Mouse (Mus musculus) kidney, postnatal 36 days (tissue): ENCODE data around the gene Faf1.

Source experiments
- DNase-seq, 2 experiments: peaks; one replicate each; pipeline ENCODE4 v3.0.0; 2021 to 2022; ENCODE audit warnings: mixed read lengths in 2 of 2

Gene Faf1

DNA sequence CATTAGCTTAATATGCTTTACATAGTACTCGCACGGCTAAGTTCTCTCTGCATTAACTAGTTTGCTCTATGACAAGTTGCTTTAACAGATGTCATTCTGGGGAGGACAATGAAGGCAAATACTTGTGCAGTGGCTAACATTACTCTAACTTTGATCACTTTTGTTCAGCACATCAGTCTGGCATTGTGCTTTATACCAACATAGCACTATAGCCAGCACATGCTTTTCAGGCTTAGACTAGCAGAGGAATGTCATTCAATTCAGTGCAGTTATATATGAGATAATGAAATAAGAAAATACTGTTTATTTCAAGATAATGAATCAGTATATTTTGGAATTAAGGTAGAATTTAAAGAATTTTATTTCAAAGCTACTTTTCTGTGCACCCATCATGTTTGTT is 115.9 kb downstream of the Faf1 start:
- DNase-seq: no peak

GRCm38 (mm10) chr4:109793072-109793471 is 116.7 kb downstream of the Faf1 start:
- no peak for DNase-seq

- DNase-seq: no peak
These were observed 121.3 kb downstream of the Faf1 start for GRCm38 (mm10) chr4:109797511-109798182.

DNA sequence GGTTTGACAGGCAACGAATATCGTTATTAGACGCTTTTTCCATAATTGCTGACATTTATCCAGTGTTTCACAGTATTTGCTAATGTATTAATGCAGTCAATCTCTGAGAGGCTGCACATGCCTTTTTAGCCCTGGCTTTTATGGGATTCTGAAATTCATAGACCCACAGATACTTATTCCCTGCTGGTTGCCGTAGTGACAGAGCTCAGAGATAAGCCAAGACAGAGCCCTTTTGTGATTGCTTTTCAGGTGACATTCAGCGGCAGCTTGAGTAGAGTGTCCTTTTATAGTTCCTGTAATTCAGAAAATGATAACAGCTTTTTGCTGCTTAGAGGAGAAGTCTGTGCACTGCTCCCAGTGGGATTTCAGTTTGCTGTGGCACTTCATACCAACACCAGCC is 130.0 kb downstream of the Faf1 start:
- no peak for DNase-seq

DNA sequence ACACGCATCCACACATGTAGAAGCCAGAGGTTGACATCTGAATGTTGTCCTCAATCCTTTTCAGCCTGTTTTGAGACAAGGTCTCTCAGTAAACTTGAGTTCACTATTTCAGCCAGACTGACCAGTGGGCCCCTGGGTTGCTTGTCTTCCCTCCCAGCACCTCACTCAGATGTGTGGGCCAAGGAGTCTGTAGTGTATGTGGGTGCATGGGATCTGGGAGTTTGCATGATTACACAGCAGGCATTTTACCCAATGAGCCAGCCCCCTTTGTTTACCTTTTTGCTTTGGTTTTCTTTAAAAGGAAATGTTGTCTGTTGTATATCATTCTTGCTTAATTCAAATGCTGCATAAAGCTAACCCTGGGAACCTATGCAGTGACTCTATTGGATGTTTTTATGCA is 138.8 kb downstream of the Faf1 start:
- DNase-seq: no peak

- DNase-seq: no peak
These were observed 139.2 kb downstream of the Faf1 start for GRCm38 (mm10) chr4:109815592-109815991.

- DNase-seq: no peak
These were observed 143.1 kb downstream of the Faf1 start for GRCm38 (mm10) chr4:109819455-109819854.

GRCm38 (mm10) chr4:109829800-109830199 is 153.4 kb downstream of the Faf1 start:
- DNase-seq: no peak

DNA sequence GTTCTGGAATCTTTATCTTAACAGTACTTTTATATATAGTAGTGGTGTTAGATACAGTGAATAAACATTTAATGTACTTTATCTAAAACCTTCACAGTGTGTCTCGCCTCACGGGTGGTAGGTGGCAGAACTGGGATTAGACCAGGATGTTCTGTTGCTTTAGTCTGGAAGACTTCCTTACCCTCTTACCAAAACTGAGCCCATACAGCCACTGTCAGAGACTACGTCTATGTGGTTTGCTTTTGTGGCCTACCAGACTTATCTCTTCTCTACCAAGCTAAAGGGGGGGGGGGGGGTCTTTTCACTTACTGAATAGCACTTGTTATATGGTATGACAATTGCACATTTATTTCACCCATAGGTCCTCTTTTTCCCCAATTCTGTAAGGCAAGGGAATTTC is 181.5 kb downstream of the Faf1 start:
- DNase-seq: no peak

GRCm38 (mm10) chr4:109858571-109859392 is 182.4 kb downstream of the Faf1 start:
- DNase-seq: no peak

- no peak for DNase-seq
These were observed 183.0 kb downstream of the Faf1 start for GRCm38 (mm10) chr4:109859401-109859800.

DNA sequence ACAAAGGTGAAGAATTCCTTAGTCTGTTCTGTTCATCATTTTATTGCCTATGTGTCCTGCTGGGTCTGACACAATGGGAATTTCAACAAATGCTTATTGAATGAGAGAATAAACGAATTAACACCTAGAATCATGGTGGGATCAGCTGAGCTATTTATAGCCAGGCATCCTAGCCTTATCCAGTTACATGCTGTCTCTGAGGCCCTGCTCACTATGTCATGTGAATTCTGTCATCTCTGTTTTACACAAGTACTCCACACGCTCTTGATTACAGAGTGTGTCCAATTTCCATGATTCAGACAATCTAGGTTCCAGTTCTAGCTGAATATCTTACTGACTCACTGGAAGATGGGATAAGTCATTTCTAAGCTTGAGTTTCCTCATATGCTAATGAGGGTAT is 183.9 kb downstream of the Faf1 start:
- no peak for DNase-seq

- DNase-seq: no peak
These were observed 185.9 kb downstream of the Faf1 start for GRCm38 (mm10) chr4:109862271-109862670.

DNA sequence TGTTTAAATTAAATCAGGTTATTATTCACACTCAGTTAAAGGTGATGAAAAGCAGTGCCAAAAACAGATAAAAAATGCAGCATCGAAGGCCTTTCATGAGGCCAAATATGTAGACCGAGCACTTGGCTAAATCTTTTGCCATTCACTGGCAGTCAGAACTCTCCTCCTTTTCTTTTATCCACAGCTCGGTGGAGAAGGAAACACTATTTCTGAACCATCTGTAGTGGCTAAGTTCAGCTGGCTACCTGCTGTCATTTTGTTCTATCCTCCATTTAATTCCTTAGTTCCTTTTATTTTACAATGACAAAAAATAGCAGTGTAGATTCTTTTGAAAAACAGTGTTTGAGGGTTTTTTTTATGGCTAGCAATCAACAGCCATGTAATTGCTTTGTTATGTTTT is 186.6 kb downstream of the Faf1 start:
- DNase-seq: no peak

DNA sequence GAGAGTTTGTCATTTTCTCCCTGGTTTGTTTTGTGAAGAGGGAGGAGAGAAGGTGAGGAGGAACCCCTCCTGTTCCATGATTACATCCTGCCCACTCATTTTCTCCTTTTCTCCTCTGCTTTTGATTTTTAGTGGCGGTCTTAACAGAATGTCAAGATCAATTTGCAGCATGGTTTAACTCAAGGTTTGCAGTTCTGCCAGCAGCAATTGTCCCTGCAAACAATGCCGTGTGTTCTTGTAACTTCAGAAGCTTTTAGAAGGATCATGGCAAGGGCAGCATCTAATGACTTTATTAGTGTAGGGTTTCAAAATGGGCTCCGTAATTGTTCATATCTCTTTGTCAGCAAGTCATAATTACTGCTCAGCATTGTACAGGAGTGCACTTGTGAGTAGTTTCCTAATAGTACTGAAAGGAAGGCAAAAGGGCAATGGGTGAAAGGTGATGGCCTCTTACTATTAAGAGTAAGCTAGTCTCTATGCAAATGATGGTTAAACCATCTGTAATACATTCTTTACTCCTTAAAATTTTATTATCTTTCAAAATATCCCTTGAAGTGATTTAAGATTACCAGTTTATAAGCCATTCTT is 192.6 kb downstream of the Faf1 start:
- DNase-seq: peak in 1 of 2 experiments; percentile 22

- DNase-seq: no peak
These were observed 207.9 kb downstream of the Faf1 start for GRCm38 (mm10) chr4:109884333-109884732.

- no peak for DNase-seq
These were observed 211.5 kb downstream of the Faf1 start for GRCm38 (mm10) chr4:109887856-109888357.

DNA sequence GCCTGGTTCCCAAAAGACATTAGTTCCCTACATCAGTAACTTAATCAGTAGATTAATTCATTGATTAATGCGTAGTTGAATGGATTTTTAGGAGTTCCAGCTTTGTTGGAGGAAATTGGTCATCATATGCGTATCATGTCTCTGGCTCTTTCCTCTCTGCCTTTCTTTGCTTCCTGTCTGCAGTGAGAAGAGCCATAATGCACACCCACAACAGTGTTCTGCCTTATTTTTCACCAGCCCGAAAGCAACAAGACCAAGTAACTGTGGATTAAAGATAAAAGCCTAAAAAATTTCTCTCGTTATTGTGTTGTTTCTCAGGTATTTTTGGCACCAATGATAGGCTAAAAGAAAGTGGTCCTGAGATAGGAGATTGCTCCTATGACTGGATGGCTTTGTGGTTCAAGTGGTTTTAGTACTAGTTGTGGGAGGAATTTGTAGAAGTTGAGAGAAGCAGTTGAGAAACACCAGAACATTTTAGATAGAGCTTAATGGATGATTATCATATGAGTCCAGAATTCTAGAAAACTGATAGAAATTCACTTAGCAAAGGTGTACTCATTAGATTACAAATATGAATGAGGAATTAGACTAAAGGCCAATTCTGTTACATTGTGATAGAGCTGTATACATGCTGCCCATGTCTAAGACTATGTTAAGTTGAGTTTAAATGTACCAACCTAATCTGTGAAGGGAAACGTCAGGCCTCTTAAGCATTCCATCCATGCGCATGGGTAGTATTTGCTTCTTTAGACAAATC is 221.6 kb downstream of the Faf1 start:
- no peak for DNase-seq

DNA sequence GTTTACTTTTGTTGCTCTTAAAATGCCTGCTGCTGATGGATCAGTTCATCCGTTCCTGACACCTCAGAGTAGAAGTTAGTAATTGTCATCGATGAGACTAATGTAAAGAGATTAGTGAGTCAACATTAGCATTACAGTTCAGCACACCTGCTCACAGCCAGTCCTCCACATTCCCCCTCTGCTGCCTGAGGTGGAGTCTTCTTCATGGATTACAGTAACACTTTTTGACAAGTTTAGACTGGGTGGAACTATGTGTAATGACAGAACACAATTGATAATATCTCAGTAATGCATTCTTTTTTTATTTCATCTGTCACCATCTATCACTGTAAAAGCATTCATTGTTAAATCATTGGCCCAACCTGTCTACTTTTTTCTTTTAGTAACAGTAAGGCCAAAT is 224.7 kb downstream of the Faf1 start:
- no peak for DNase-seq

GRCm38 (mm10) chr4:109904487-109904886 is 228.1 kb downstream of the Faf1 start:
- no peak for DNase-seq

- DNase-seq: peak in 1 of 2 experiments; percentile 0
These were observed 252.7 kb downstream of the Faf1 start for GRCm38 (mm10) chr4:109929058-109929457.

DNA sequence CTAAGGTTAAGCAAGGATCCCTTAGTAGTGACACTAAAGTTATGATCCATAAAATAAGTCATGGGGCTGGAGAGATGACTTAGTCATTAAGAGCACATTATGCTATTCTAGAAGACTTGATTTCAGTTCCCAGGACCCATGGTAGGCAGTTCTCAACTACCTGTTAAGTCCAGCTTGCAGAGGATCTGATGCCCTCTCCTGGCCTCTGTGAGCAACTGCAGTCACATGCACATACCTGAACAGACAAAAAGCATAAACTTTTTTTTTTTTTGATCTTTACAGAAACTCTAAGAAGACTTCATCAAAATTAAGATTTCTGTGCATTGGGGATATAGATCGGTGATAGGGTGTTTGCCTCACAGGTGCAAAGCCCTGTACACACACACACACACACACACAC is 254.1 kb downstream of the Faf1 start:
- DNase-seq: peak in 1 of 2 experiments; percentile 14

DNA sequence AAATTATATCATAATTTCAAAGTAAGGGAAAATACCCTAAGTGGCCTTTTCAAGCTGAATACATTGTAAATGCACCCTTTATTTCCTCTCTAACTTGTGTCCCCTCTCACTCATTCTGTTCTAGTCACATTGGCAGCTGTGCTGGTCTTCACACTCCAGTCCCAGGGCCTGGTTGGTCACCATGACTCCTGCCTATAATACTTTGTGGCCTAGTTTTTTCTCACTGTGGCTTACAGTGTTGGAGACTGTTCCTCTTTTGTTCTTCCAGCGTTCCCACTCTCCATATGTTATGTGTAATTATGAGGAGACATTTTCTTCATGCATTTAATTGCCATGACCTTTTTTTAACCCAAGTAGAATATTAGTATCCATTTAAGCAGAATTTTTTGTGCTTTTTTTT is 254.5 kb downstream of the Faf1 start:
- DNase-seq: no peak
